Mouse (Mus musculus) neural tube, embryonic 11.5 days (tissue): ENCODE data around the gene Zcchc17. TPM values are rescaled to one million over a fixed set of nuclear protein-coding genes. Genes with fewer than 3 reads are reported as not detected.

Experiments
- ATAC-seq: fragments of 200-750 bp; cut with Nextera tagmentation; 2 replicates; pipeline ENCODE4 v1.8.0; 2017; ENCODE audit warnings: moderate number of reproducible peaks, mild to moderate bottlenecking, moderate TSS enrichment, moderate library complexity; ENCODE audit not compliant: insufficient read depth, low FRiP score, low TSS enrichment
- DNase-seq: peaks from one replicate; pipeline ENCODE4 v3.0.0-alpha.2; 2015; ENCODE audit warnings: low spot score
- H3K27ac ChIP-seq: fragments of 300-500 bp; sonication (generic); 2 replicates; pipeline ENCODE4 v1.5.1; 2014; ENCODE audit warnings: low read depth, mild to moderate bottlenecking, low read length
- H3K27me3 ChIP-seq: fragments of 300-500 bp; sonication (generic); 2 replicates; pipeline ENCODE4 v1.6.1; 2014; ENCODE audit warnings: mild to moderate bottlenecking, low read length, mixed read lengths; ENCODE audit not compliant: control insufficient read depth, insufficient read depth
- H3K36me3 ChIP-seq: fragments of 300-500 bp; sonication (generic); 2 replicates; pipeline ENCODE4 v1.6.1; 2014; ENCODE audit warnings: mild to moderate bottlenecking, low read length, moderate library complexity, mixed read lengths; ENCODE audit not compliant: control insufficient read depth, insufficient read depth
- H3K4me1 ChIP-seq: fragments of 300-500 bp; sonication (generic); 2 replicates; pipeline ENCODE4 v1.6.1; 2014; ENCODE audit warnings: low read length, mixed read lengths; ENCODE audit not compliant: control insufficient read depth, insufficient read depth
- H3K4me2 ChIP-seq: fragments of 300-500 bp; sonication (generic); 2 replicates; pipeline ENCODE4 v1.6.1; 2014; ENCODE audit warnings: low read depth, mild to moderate bottlenecking, moderate library complexity
- H3K4me3 ChIP-seq: fragments of 300-500 bp; sonication (generic); 2 replicates; pipeline ENCODE4 v1.5.1; 2014; ENCODE audit warnings: low read depth, low read length
- H3K9ac ChIP-seq: fragments of 300-500 bp; sonication (generic); 2 replicates; pipeline ENCODE4 v1.6.1; 2014; ENCODE audit warnings: mild to moderate bottlenecking, low read length
- H3K9me3 ChIP-seq: fragments of 300-500 bp; sonication (generic); 2 replicates; pipeline ENCODE4 v1.6.1; 2016; ENCODE audit warnings: low read length; ENCODE audit not compliant: control insufficient read depth
- WGBS: fragments of 180-500 bp; shearing (Covaris S2); extraction: QIAGEN DNeasy Blood & Tissue Kit; methylation state at CpG from one replicate; pipeline ENCODE4 v1.1.7; 2014; 5-methylcytosine and 5-hydroxymethylcytosine counted together
- polyA plus RNA-seq: library from polyadenylated mRNA; unstranded; fragments of >200 nt; fragmentation: Nextera tagmentation; extraction: Ambion mirVana; gene quantifications from 2 replicates; pipeline ENCODE4 v1.2.1, GENCODE M21; 2014

The Zcchc17 gene
- polyA plus RNA-seq, 1 experiment from 2014 or later = 76.3 TPM

- WGBS = 90% methylated on average over 6 of the region's 6 CpGs
- no peaks in the 10 kb centered on the region; the same call in 1 of the 2 replicates for H3K27me3 ChIP-seq
- peaks cover 11% of the 10 kb centered on the region; the same call in 1 of the 2 replicates for H3K4me1 ChIP-seq
- no peak overlapping the region for H3K27ac ChIP-seq
- ATAC-seq (no peak), DNase-seq (no peak)
- H3K9me3 ChIP-seq = no peaks in the 10 kb centered on the region
- no peak overlapping the region for H3K9ac ChIP-seq
- no peak overlapping the region for H3K4me3 ChIP-seq
- no peaks in the 10 kb centered on the region for H3K36me3 ChIP-seq
- no peak overlapping the region for H3K4me2 ChIP-seq
Measured at GRCm38 (mm10) chr4:130270611-130271347, 89.0 kb downstream of the Zcchc17 start.

DNA sequence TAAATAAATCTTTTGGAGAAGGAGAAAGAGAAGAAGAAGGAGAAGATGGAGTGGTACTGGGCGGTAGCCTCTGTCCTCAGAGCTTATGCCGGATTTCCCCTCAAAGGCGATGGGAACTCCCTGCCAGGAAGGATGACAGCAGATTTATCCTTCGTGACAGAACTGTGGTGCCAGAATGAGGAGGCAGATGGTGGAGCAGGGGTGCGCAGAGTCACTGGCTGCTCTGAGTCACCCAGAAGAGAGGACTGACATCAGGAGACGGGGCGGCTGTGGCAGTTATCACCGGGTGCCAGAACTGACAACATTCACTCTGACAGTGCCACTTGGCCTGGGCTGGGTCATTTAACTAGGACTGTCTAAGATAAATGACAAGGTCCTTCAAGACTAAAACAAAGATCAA, 89.7 kb downstream of the Zcchc17 start:
- Histone ChIP-seq H3K4me2 (no peak overlapping the region), H3K27me3 (no peaks in the 10 kb centered on the region; the same call in 1 of the 2 replicates), H3K9ac (no peak overlapping the region), H3K27ac (no peak overlapping the region), H3K9me3 (no peaks in the 10 kb centered on the region), H3K4me3 (no peak overlapping the region), H3K36me3 (no peaks in the 10 kb centered on the region), H3K4me1 (peaks cover 11% of the 10 kb centered on the region; the same call in 1 of the 2 replicates)
- WGBS = 85% methylated on average over 8 of the region's 8 CpGs
- no peak for ATAC-seq
- DNase-seq = no peak

- Histone ChIP-seq H3K36me3 (no peaks in the 10 kb centered on the region), H3K4me2 (no peak overlapping the region), H3K9me3 (no peaks in the 10 kb centered on the region), H3K27me3 (no peaks in the 10 kb centered on the region; the same call in 1 of the 2 replicates), H3K9ac (no peak overlapping the region), H3K4me1 (peaks cover 10% of the 10 kb centered on the region; the same call in 1 of the 2 replicates), H3K4me3 (no peak overlapping the region), H3K27ac (no peak overlapping the region)
- ATAC-seq (no peak), DNase-seq (no peak)
- WGBS = 84% methylated on average over 10 of the region's 10 CpGs
Measured at GRCm38 (mm10) chr4:130268736-130269135, 91.0 kb downstream of the Zcchc17 start.

- Histone ChIP-seq H3K9me3 (no peaks in the 10 kb centered on the region), H3K4me3 (no peak overlapping the region), H3K27me3 (no peaks in the 10 kb centered on the region), H3K27ac (no peak overlapping the region), H3K4me2 (no peak overlapping the region), H3K36me3 (peaks cover 4% of the 10 kb centered on the region), H3K4me1 (peaks cover 4% of the 10 kb centered on the region; the same call in 1 of the 2 replicates), H3K9ac (no peak overlapping the region)
- DNase-seq = no peak
- ATAC-seq = no peak
- WGBS = 88% methylated on average over 7 of the region's 7 CpGs
Measured at GRCm38 (mm10) chr4:130267069-130267468, 92.7 kb downstream of the Zcchc17 start.

DNA sequence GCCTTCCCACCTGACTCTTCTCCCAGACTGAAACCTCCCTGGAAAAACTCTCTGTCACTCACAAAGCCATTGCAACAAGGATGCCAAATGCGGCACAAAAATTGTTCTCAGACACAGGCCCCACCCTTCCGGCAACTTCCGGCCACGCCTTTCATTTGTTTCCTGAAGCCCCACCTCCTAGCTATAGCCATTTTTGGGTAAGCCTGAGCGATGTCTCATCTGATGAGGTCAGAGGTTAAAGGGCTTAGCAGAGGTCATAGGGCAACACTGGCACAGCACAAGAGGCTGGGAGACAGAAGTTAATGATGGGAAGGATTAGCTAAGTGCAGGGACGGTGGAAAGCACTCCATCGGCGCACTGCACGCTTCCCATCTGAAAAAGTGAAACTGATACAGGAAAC, 93.1 kb downstream of the Zcchc17 start:
- ATAC-seq = no peak
- Histone ChIP-seq H3K9me3 (no peaks in the 10 kb centered on the region), H3K4me2 (no peak overlapping the region), H3K4me3 (no peak overlapping the region), H3K9ac (no peak overlapping the region), H3K27me3 (no peaks in the 10 kb centered on the region), H3K27ac (no peak overlapping the region), H3K4me1 (peaks cover 4% of the 10 kb centered on the region; the same call in 1 of the 2 replicates), H3K36me3 (peaks cover 4% of the 10 kb centered on the region)
- DNase-seq = no peak
- WGBS = 69% methylated on average over 9 of the region's 9 CpGs

Other genes with a start within 250 kb of the Zcchc17 start
- gene Hcrtr1, start 220.6 kb downstream of the Zcchc17 start, polyA plus RNA-seq = 0.20 and 0.49 TPM in 2 replicates
- gene Tinagl1, start 184.8 kb downstream of the Zcchc17 start, polyA plus RNA-seq = 4.7 and 5.0 TPM in 2 replicates
- not detected in 2 replicates for gene Gm853, start 137.5 kb downstream of the Zcchc17 start, polyA plus RNA-seq
- 58.5 and 60.1 TPM in 2 replicates for gene Serinc2, start 80.7 kb downstream of the Zcchc17 start, polyA plus RNA-seq
- gene Fabp3, start 51.3 kb downstream of the Zcchc17 start, polyA plus RNA-seq = 31.5 and 32.7 TPM in 2 replicates
- gene Gm10570, start 51.3 kb downstream of the Zcchc17 start, polyA plus RNA-seq = not detected in 2 replicates
- gene Snrnp40, start 189 bp upstream of the Zcchc17 start, polyA plus RNA-seq = 200 and 201 TPM in 2 replicates
- gene Nkain1, start 214.2 kb upstream of the Zcchc17 start, polyA plus RNA-seq = 19.1 and 21.0 TPM in 2 replicates